Mouse (Mus musculus) CH12F3 (cell line): ENCODE measurements around the gene Akt3.

Experiments
- in situ Hi-C: fragments of 300-500 bp; cut with MboI; formaldehyde crosslinking; loops from 2 replicates; pipeline ENCODE4 v1.14.3; 2020; ENCODE audit warnings: low sequenced_read_pairs

Akt3 gene

DNA sequence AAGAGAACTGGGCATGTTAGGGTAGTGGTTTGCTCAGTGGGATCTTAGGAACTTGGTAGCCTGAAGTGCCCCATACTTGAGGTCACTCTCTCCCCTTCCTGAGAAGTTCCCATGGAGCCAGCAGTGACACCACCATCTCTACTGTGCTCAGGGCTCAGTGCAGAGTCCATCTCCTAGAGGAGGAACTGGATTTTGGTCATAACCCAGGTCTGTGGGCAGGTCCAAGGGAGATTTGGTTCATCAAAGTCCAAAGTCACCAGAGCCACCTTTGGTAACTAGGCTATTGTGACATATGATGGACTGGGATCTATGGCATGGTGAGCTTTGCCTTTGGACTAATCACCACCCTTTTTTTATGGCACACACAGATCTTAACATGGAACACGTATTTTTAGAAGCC, 244.7 kb downstream of the Akt3 start:
- in situ Hi-C loops: no loop called here

DNA sequence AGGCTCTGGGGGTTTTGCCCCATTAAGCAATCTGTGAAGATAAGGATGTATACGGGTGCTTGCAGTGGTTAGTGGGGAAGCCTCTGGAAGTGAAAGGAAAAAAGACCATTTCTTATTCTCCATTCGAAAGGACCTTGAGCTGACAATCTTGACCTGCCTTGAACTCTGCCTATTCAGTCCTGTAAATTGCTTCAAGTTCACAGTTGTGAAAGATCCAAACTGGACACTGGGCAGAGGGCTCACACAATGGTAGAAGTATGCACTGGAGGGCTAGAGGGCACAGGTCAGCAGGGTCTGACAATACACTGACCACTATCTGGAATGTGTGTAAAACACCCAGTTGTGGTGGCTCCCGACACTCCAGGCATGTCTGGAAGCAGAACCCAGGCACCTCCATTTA, 245.2 kb downstream of the Akt3 start:
- in situ Hi-C loops: no loop called here

DNA sequence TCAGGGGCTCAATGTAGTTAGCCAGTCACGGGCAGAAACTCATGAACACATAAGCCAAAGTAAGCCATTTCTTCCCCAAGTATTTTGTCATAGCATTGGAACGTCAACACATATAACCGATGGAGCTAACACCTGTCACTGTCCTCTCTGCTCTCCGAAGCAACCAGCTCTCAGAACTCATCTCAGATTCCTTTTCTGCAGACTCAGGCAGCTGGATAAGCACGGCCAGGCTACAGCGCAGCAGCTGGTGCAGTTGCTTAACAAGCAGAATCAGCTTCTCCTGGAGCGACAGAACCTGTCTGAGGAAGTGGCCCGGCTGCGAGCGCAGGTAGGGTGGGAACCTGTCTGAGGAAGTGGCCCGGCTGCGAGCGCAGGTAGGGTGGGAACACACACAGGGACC, 246.3 kb downstream of the Akt3 start:
- in situ Hi-C loops: no loop called here

DNA sequence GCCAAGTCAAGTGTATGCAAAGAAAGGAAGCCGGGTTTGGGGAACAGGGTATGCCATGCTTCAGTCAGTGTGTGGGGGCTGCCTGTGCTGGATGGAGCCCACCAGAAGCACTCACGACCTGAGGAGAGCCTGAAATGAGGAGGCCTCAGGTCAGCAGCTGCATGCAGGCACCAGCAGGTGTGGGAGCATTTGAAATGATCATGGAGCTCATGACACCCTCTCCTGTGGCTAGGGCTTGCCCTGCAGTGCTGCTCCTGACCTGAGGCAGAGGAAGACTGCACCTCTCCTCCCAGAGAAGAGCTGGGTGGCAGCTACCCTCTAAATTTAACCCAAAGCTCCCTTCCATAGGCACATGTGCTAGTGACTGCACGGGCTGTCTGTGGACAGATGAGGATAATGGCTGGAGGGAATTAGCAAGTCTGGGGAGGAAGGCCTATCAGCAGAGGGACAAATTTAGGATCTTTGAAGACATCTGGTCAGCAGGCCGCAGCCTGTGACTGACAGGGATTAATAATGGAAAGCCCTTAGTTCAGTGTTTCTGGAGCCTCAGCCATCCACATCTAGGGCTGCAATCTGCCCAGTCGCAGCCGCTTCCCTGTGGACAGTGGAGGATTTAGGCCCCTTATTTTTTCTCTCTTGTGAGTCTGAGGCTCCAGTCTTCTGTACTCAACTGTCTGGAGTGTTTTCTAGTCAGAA, 247.2 kb downstream of the Akt3 start:
- in situ Hi-C loops: no loop called here

DNA sequence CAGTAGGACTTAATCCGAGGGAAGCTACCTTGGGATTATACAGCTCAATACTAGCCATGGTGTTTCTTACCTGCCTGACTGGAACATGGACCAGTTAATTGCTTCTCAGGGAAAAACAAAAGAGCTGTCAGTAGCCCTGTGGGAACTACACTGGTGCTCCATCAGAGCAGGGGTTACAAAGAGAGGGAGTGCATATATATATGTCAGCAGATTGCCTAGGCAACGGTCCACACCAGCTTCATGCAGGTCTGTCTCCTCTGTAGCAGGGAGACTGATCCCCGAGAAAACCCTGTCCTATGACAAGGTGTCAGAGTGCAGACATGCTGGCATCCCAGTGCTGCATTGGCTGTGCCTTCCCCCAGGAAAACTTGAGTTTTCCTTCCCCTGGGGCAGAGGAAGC, 248.0 kb downstream of the Akt3 start:
- in situ Hi-C loops: no loop called here

DNA sequence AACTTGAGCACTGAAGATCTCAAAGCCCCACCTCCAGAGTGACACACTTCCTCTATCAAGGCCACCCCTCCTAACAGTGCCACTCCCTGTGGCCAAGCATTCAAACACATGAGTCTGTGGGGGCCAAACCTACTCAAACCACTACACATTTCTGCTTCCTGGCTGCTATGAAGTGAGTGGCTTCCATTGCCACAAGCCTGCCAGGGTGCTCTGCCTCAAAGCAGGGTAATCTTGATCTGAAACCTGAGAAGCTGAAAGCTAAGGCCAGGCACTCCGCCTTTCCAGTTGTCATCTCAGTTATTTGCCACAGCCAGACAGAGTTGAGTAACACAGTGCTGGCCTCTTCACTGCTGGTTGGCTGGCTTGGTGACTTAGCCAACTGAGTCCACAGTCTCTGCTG, 249.2 kb downstream of the Akt3 start:
- in situ Hi-C loops: no loop called here

DNA sequence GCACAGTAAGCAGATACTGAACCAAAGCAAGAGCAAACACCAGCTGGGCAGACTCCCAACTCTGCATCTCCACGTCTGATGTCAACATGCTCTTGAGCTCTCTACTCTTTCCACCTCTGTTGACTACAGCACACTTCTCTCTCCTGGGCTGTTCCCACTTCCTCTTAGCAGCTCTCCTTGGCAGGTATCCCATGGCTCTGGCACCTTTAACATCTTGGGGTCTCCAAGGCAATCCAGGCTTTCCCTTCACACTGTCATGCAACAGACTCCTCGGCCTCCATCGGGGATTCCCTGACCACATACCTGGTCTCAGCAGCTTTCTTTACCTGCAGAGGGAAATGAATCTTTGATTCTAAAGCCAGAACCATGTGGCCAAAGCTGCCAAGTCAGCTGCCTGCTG, 250.6 kb downstream of the Akt3 start:
- in situ Hi-C loops: no loop called here

DNA sequence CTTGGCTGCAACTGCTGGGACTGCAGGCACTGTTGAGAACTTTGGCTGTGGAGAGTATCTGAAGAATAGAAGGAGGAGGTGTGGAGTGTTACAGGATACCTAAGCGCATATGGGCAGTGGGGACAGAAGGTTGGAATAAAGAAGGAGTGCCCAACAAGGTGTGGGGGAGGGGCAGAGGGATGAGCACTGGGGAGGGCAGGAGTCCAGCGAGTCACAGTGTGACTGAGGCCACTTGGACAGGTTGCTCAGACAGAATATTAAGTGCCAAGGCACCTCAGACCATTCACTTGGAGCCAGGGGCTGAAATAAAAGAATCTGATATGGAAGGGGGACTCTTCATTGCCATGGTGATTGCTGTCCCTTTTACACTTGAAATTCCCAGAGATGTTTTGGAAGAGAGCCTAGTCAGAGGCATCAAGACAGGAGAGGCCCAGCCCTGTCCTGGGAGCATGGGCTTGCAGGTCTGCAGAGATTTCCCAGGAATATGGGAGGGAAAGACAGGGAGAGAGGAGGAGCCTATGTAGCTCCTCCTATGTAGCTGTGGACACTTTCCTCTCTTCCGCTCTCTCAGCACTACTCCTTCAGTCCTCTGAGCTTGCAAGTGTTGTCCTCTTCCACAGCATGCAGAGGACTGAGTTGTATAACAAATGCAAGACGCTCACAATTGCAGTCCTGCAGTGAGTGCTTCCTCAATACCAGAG, 253.8 kb downstream of the Akt3 start:
- in situ Hi-C loops: no loop called here

DNA sequence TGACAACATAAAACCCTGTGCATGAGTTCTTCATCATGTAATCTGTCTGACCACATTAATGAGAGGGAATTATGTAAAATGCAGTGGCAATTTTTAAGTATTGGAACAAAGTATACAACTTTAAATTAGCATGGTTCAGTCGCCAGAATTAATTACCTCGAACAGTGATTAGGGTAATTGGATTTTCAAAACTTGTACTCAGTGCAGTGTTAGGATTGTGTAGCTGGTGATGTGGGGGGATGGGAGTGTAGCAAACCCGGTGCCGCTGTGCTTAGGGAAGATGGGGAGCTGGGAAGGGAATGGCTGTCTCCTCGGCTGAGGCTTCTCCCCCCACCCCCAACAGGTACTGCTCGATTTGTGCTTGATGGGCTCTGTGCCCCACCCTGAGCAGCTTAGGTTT, 255.1 kb downstream of the Akt3 start:
- in situ Hi-C loops: no loop called here

DNA sequence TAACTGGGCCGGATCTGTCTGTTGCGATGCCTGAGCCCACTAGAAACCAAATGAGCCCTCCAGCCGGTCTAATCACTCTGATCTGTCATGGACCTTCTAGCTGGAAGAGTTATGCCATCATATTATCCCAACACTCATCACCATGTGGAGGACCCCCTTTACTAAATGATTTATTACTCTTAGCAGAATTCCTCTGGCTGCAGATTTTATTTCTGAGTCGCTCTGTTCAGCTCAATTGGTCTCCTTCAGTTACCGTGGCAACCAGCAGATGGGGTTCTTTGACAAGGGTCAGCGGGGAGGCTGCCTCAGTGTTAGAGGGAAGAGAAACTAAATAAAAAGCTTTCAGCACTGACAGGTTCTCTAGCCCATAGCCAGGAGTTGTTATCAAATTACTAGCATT, 259.0 kb downstream of the Akt3 start:
- in situ Hi-C loops: no loop called here

DNA sequence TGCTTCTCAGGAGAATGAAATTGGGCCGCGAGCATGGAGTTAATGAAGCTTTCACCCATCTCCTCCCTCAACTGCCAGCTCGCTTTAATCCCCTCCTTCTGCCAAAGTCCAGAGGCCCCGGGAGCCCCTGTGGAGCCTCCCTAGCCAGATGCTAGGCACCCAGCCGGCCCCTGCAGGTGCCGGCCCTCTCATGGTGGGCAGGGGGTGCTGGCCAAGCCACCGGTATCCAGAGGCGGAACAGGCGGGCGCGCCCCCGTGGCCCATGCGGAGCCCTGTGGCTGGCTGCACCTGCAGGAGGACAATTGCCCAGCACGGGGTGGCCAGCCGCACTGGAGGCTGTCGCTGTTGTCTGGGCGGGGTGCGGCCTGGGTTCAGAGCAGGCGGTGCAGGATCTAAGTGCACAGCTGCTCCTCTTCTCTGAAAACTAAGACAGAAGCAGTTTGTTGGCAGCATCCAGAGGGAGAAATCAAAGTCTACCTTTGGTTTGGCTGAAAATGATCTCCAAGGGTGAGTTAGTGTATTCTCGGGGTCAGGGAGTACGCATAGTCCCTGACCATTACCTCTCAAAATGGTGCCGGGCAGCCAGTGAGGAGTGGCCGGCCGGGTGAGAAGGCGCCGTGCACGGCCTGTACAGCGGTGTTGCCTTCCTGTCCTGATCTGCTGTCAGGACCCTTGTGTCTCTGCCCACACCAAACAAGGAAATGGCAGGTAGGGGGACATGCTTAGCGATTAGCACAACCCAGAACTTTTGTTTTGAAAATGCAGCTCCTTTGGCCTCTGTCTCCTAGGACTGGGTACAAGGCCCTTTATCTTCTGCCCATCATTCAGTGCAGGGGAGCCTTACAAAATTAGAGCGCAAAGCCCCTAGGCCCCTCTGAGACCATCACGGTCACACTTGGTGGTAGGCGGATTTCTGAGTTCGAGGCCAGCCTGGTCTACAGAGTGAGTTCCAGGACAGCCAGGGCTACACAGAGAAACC, 260.0 kb downstream of the Akt3 start:
- in situ Hi-C loops: no loop called here

DNA sequence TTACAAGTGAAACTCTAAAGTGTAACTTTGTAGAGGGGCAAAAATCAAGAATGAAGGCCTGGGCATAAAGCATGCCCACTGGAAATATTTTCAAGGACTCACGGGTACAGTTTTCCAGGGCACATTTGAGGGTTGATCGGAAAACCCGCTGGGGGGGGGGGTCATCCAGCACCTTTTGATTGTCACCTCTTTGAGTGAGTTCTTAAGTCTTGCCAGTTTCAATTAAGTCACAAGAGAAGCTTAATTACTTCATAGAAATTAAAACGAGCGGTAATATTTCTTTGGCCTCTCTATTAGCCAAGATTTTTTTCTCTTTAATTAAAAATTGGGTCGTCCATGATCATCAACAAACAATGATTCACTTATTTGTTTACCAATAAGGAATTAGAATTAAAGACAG, 260.7 kb downstream of the Akt3 start:
- in situ Hi-C loops: no loop called here

DNA sequence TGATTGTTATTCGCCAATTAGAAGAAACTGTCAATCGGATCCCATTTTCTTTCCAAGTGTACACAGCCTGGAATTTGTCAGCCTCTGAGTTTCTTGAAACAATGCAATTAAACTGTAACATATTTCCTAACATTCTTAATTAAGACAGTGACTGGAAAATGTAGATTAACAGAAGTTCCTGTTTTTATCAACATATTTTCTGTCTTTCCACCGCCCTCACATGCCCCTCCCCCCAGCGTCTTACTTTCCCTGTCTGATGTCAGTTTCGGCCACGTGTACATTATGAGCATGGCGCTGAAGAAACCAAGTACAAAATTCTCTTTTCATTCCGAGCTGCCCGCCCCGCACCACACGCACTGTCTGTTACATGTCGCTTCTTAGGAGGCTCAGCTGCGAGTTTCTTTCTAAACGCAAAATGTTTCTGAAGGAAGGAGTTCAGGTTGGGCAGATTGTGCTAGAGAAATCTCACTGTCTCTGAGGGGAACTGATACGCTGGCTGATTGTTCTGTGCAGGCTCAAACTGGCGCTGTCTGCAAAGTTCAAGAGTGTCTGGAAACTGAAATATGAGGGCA, 261.3 kb downstream of the Akt3 start:
- in situ Hi-C loops: no loop called here

DNA sequence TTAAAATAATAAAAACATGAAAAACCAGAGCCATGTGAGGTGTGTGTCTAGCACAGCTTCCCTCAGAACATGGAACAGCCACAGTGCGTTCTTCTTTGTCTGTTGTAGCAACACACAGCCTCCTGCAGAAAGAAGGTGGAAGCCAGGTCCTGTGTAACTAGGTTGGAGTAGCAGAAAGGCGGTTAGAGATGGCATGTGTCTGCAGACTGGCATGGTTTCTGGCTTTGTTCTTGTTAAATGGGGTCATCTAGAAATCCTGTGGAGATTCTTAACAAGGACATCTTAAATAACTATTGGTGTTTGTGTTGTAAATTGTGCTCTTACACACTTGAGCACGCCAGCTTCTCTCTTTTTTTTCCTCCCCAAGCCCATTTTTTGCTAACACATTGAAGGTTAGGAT, 261.8 kb downstream of the Akt3 start:
- in situ Hi-C loops: no loop called here

DNA sequence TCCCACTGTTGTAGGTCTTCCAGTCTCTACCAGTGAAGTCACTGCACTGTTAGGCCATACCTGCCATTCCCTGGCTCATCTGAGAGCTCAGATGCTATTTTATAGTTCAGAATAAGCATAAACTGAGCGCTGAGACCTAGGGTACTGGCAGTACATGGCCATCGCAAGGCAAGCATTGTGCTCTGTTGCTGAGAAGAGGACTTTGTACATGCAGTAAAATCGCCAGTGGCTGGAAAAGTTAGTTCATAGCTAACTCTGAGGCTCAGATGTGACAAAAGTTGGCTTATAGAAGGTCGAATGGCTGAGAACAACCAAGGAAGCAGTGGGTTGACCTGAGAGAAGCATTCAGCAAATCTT, 262.6 kb downstream of the Akt3 start:
- in situ Hi-C loops: no loop called here

DNA sequence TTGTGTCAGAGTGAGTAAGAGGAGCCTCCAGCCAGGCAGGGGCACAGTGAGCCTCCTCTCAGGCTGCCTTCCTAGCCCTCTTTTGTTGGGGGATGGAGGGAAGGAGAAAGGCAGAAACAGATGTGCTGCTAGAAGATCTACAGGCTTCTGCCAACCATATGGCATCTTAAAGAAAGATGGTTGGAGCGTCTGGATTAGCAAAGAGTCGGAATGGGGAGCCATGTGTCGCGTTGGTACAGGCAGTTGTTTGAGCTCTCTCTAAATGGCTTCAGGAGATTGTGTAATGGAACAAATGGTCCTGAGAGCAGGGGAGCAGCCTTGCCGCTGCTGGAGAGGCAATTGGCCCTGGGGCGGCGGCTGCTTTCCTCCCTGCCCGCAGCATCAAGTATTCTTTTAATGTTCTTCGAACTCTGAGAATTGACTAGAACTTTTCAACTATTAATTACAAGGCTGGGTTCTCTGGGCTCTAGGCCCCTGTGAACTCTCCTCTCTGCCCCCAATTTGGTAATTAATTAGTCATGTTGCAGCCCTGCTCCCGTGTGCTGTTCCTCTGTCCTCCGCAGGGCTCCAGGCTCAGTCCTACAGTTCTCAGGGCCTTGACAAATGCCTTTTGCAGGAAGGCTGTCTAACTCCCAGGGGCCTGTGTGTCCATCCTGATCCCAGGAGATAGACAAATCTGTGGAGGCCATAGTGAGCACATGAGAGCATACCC, 263.1 kb downstream of the Akt3 start:
- in situ Hi-C loops: no loop called here

DNA sequence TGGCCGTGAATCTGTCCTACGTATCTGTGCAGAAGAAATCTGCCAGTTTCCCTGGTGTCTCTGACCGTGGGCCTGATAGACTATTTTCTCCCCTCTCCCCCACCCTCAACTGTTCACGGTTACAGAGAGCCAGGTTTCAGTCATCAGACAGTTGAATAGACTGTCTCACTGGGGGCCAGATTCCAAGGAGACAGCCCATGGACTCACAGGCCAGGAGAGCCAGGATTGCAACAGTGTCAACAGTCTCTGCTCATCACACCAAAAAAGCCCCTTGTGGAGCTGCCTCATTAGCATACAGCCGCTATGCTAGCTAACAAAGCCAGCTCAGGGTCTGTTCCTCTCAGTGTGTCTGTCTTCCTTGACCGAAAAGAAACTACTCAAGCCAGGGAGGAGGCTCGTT, 263.9 kb downstream of the Akt3 start:
- in situ Hi-C loops: no loop called here

DNA sequence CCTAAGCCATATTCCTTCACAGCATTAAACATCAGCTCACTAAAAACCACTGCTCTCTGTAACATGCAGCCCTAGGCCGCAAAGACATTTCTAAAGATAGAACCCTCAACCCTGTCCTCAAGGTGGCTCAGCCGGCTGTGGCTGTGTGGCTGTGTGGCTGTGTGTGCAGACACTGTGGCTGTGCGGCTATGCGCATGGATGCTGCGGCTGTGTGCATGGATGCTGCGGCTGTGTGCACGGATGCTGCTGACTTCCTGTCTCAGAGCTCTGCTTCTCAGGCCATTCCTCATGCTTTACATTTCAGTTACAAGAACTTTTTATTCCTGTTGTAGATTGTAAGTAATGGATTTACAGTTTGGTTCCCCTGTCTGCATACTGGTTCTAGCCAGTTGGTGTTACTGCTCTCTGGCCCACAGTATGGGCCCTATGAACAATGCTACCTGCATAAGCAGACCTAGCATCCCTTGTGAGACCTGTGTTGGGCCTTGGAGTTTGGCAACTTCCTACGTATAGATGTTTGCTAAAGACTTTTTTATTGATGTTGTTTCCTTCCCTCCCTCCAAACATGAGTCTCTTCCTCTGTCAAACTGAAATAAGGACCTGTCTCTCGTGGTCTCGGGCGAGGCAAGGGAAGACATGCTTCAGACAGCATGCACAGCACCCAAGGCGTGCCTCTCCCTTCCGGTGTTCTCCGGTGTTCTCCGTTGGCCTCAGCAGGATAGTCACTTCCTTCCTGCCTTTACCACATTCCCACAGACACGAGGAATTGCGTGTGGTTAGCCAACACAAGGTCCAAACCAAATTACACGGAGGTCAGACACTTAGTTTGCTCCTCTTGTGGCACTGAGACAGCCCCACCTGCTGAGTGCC, 264.6 kb downstream of the Akt3 start:
- in situ Hi-C loops: no loop called here

DNA sequence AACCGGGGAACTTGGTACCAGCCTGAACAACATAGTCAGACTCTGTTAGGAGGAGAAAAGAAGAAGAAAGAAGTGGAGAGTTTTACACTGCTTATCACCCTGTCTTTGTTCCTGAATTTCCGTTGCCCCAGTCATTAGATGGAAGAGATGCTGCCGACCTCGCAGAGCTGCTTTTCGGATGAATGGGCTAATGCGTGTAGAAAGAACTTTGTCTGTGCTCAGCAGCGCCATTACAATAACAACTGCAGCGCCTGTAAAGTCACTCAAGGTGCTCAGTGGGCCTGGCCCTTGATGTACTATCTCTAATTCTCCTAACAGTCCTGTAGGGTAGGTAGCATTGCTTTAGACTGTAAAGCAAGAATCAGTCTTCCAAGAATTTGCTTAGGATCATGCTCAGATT, 265.5 kb downstream of the Akt3 start:
- in situ Hi-C loops: no loop called here

DNA sequence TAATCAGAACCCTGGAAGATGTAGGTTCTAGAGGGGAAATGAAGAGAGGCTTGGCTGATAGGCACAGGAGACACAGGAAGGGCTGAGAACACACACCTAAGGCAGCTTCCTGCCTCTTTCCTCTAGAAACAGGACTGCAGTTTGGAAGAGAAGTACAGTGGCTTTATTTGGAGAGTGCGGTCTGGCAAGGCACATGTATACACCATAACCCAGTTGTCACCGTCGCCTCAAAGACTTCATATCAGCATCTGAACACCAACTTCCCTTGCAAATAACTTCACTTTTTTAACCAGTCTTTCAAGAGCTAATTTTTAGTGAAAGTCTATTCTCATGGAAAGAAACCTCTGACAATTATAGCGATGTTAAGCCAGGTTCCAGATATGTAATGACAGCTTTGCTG, 266.5 kb downstream of the Akt3 start:
- in situ Hi-C loops: no loop called here
